ENCODE assay signal across 7 mouse cellular contexts in the genomic region with DNA sequence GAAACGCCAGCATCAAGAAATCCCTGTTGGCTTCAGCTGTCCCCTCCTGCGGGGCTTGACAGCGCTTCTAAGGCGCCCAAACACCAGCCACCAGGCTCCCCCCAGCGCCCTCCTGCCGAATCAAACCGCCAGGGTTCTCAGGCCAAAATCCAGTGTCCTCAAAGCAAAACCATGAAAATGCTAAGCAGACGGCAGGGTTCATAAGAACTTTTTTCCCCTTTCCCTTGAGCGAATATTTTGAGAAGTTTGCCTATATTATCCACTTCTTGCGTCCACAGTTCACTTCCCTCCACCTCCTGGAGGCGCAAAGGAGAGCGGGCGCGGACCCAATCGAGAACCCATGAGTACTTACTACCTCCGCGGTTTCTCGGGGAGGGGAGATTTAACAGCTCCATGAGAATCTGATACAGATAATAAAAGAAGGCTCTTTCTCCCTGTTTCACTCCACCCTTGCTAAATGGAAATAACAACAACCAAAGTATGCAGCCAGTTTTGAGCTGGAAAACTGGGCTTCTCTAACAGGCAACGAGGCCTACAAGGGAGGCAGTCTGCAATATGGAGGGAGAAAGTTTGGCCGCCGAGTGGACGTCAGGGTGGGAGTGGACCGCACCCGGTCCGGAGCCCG. TPM values are rescaled to one million over a fixed set of nuclear protein-coding genes. Genes with fewer than 3 reads are reported as not detected.
DNase-seq lines count a peak whose midpoint lies in the region; ATAC-seq lines count a peak whose summit lies in the region.

No protein-coding gene starts in this region.

- WGBS in intestine, embryonic 14.5 days, result under 1% methylated on average over 26 of the region's 26 CpGs
- under 1% methylated on average over 26 of the region's 26 CpGs for WGBS in limb, embryonic 13.5 days
- WGBS in midbrain, embryonic 11.5 days, result under 1% methylated on average over 26 of the region's 26 CpGs
- under 1% methylated on average over 26 of the region's 26 CpGs for WGBS in stomach, embryonic 14.5 days

- H3K27ac ChIP-seq in intestine, embryonic 14.5 days (ENCODE audit: low read depth), result peak overlapping the region; percentile 97
- H3K27ac ChIP-seq in limb, embryonic 13.5 days, result peak overlapping the region; percentile 98
- no peak overlapping the region for H3K27ac ChIP-seq in midbrain, embryonic 11.5 days (ENCODE audit: low read depth, low read length)
- peak overlapping the region; percentile 100; the same call in 1 of the 2 replicates for H3K27ac ChIP-seq in stomach, embryonic 14.5 days (ENCODE audit: low read length)

- peak overlapping the region; percentile 93 for H3K4me3 ChIP-seq in intestine, embryonic 14.5 days (ENCODE audit: low read depth, low read length)
- H3K4me3 ChIP-seq in limb, embryonic 13.5 days, result peak overlapping the region; percentile 90
- peak overlapping the region; percentile 81 for H3K4me3 ChIP-seq in midbrain, embryonic 11.5 days (ENCODE audit: low read depth, low read length)
- H3K4me3 ChIP-seq in stomach, embryonic 14.5 days (ENCODE audit: low read depth, low read length), result peak overlapping the region; percentile 64

- no peaks in the 10 kb centered on the region for H3K36me3 ChIP-seq in intestine, embryonic 14.5 days (ENCODE audit: control insufficient read depth, insufficient read depth, low read length)
- no peaks in the 10 kb centered on the region for H3K36me3 ChIP-seq in limb, embryonic 13.5 days
- no peaks in the 10 kb centered on the region for H3K36me3 ChIP-seq in midbrain, embryonic 11.5 days (ENCODE audit: control insufficient read depth, insufficient read depth, low read length)
- H3K36me3 ChIP-seq in stomach, embryonic 14.5 days (ENCODE audit: control insufficient read depth, insufficient read depth, low read length), result no peaks in the 10 kb centered on the region

- no peak for ATAC-seq in intestine, embryonic 14.5 days (replicated peaks; ENCODE audit: low FRiP score, low TSS enrichment, low read depth)
- ATAC-seq in limb, embryonic 13.5 days (ENCODE audit: low FRiP score, low read depth), result no peak
- ATAC-seq in midbrain, embryonic 11.5 days (ENCODE audit: low FRiP score), result no peak
- no peak for ATAC-seq in stomach, embryonic 14.5 days (ENCODE audit: insufficient number of reproducible peaks, insufficient read depth, low FRiP score, low read depth)

- H3K27me3 ChIP-seq in intestine, embryonic 14.5 days (replicated peaks; ENCODE audit: control insufficient read depth, insufficient read depth, low read length), result no peaks in the 10 kb centered on the region
- no peaks in the 10 kb centered on the region for H3K27me3 ChIP-seq in limb, embryonic 13.5 days
- H3K27me3 ChIP-seq in midbrain, embryonic 11.5 days (ENCODE audit: control insufficient read depth, insufficient read depth, low read length), result no peaks in the 10 kb centered on the region
- H3K27me3 ChIP-seq in stomach, embryonic 14.5 days (ENCODE audit: control insufficient read depth, insufficient read depth, low read length), result no peaks in the 10 kb centered on the region

- H3K4me2 ChIP-seq in intestine, embryonic 14.5 days (ENCODE audit: low read length), result peak overlapping the region; percentile 65
- peak overlapping the region; percentile 70 for H3K4me2 ChIP-seq in limb, embryonic 13.5 days (replicated peaks)
- H3K4me2 ChIP-seq in midbrain, embryonic 11.5 days, result peak overlapping the region; percentile 76
- H3K4me2 ChIP-seq in stomach, embryonic 14.5 days (replicated peaks; ENCODE audit: low read depth, low read length), result peak overlapping the region; percentile 59

- H3K9me3 ChIP-seq in intestine, embryonic 14.5 days (ENCODE audit: control insufficient read depth, low read length), result no peaks in the 10 kb centered on the region
- no peaks in the 10 kb centered on the region for H3K9me3 ChIP-seq in limb, embryonic 13.5 days
- no peaks in the 10 kb centered on the region for H3K9me3 ChIP-seq in midbrain, embryonic 11.5 days (ENCODE audit: control insufficient read depth, low read length)
- H3K9me3 ChIP-seq in stomach, embryonic 14.5 days (ENCODE audit: control insufficient read depth, low read depth, low read length), result no peaks in the 10 kb centered on the region

- H3K9ac ChIP-seq in intestine, embryonic 14.5 days (ENCODE audit: low read length), result peak overlapping the region; percentile 89
- peak overlapping the region; percentile 92 for H3K9ac ChIP-seq in limb, embryonic 13.5 days
- peak overlapping the region; percentile 80 for H3K9ac ChIP-seq in midbrain, embryonic 11.5 days (ENCODE audit: low read length)
- peak overlapping the region; percentile 87 for H3K9ac ChIP-seq in stomach, embryonic 14.5 days (replicated peaks; ENCODE audit: low read depth, low read length)

- peak; percentile 54 to 64 for DNase-seq in adrenal gland, adult 18-20 months (ENCODE audit: low spot score in 2 of 2)
- peak; percentile 23 to 38 for DNase-seq in cerebellum, postnatal 36 days
- peak; percentile 69 for DNase-seq in gastrocnemius, postnatal 25 days
- DNase-seq in intestine, embryonic 14.5 days (ENCODE audit: low spot score), result peak; percentile 77
- peak; percentile 96 for DNase-seq in midbrain, embryonic 11.5 days (ENCODE audit: low spot score, missing footprints)

- peaks cover 6% of the 10 kb centered on the region for H3K4me1 ChIP-seq in intestine, embryonic 14.5 days (replicated peaks; ENCODE audit: control insufficient read depth, insufficient read depth, low read length)
- peaks cover 31% of the 10 kb centered on the region for H3K4me1 ChIP-seq in limb, embryonic 13.5 days
- peaks cover 14% of the 10 kb centered on the region for H3K4me1 ChIP-seq in midbrain, embryonic 11.5 days (ENCODE audit: control insufficient read depth, insufficient read depth, low read length)
- H3K4me1 ChIP-seq in stomach, embryonic 14.5 days (ENCODE audit: control insufficient read depth, insufficient read depth, low read length), result peaks cover 18% of the 10 kb centered on the region

RNA-seq across cellular contexts. Expression of gene Gab1, which starts 1.4 kb away (rescaled TPM):
- total RNA-seq in adrenal gland, adult 18-20 months (2021), result 10 to 100 TPM; 15.8 to 16.0 TPM
- 1 to 10 TPM; 9.4 to 9.8 TPM for total RNA-seq in gastrocnemius, postnatal 25 days (2021)
- polyA plus RNA-seq in intestine, embryonic 14.5 days (2014; fragmentation: Nextera tagmentation; extraction: Ambion mirVana), result 23.1 and 23.9 TPM in 2 replicates
- 21.9 and 24.3 TPM in 2 replicates for polyA plus RNA-seq in limb, embryonic 13.5 days (2015; fragmentation: Nextera tagmentation; extraction: Ambion mirVana)
- polyA plus RNA-seq in midbrain, embryonic 11.5 days (2014; fragmentation: Nextera tagmentation; extraction: Ambion mirVana), result 17.2 and 18.0 TPM in 2 replicates
- 25.6 and 27.7 TPM in 2 replicates for polyA plus RNA-seq in stomach, embryonic 14.5 days (2014; fragmentation: Nextera tagmentation; extraction: Ambion mirVana)

Comparison
In these comparisons a context has a peak if more than half of its experiments do, and no peak if none do; other contexts are left out.
1. DNase-seq: peak in every context shown above with its lines; median percentile 96 in midbrain, embryonic 11.5 days; 77 in intestine, embryonic 14.5 days; 69 in gastrocnemius, postnatal 25 days; 59 in adrenal gland, adult 18-20 months; 30 in cerebellum, postnatal 36 days.